Mouse (Mus musculus): Measurements from ENCODE around the gene Slc13a1. TPM values are rescaled to one million over a fixed set of nuclear protein-coding genes. Genes with fewer than 3 reads are reported as not detected.

Gene Slc13a1
- polyA plus RNA-seq (2014; fragmentation: Illumina TruSeq; extraction: RNeasy Lipid Tissue Mini Kit (QIAGEN cat#74804); ENCODE audit: low read depth, low replicate concordance): 15.0 TPM

DNA sequence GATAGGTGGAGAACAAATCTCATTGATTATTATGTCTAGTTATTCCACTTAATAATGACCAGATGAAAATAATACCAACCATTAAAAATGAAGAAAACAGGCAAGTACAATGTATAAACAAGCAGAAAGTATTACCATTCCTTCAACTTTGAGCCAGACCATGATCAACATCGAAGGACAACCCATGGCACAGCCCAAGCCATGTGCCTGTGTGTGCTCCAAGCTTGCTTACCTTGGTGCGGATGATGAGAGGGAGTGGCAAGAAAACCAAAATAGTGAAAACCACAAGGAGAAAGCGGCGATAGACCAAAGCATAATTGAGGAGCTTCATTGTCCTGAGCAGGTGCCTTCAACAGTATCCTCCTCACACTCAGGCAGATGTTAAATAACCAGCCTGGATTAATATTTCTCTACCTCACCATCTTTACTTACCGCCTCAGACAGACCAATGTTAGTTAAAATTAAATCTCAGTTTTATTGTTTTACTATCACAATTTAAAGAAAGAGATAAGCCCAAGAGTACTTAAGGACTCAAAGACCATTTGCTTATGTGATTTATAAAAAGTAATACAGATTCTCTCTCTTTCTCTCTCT lies at the start of gene Slc13a1:
TSS of gene Slc13a1 (minus strand) at position 359 of the 594 bp plus-strand sequence.

Other genes starting within 250 kb of the Slc13a1 start
- not detected for gene Tas2r118, start 198.0 kb downstream of the Slc13a1 start, polyA plus RNA-seq (2014; fragmentation: Illumina TruSeq; extraction: RNeasy Lipid Tissue Mini Kit (QIAGEN cat#74804); ENCODE audit: low read depth, low replicate concordance)